Mouse (Mus musculus): Measurements from ENCODE around the gene Pak1.

DNA sequence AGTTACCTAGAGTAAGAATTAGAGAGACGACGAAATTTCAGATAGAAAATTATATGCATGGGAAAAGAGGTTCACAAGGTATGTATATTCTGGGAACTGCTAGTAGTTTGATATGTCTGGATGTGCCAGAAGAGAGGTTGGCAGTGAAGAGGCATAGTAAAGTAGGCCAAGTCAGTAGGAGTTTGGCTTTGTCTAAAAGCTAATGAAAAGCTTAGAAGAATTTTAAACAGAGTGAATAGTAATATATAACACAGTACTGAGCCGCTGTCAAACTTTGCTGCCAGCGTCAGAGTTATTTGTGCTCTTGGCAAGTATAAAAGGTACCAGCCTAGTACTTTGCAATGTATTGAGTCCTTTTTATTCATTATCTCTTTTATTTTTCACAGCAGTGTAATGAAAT lies 84.1 kb downstream of the Pak1 start:
- TF ChIP-seq CTCF (conservative IDR thresholded peaks at IDR 0.05; ENCODE audit: low read length): no peak
- no peak for TF ChIP-seq POU5F1 (IDR thresholded peaks at IDR 0.05; ENCODE audit: borderline replicate concordance, low read length)
- no peak for TF ChIP-seq NANOG (IDR thresholded peaks at IDR 0.05; ENCODE audit: borderline replicate concordance, low read length)

Measured in E14TG2a.4 (cell line).